Mouse (Mus musculus) stomach, postnatal 0 days (tissue): ENCODE data around the gene Tab2. TPM values are rescaled to one million over a fixed set of nuclear protein-coding genes. Genes with fewer than 3 reads are reported as not detected.

Experiments
- ATAC-seq: fragments of 200-750 bp; cut with Nextera tagmentation; 2 replicates; pipeline ENCODE4 v1.8.0; 2017; ENCODE audit not compliant: low FRiP score, low TSS enrichment
- DNase-seq: peaks from one replicate; pipeline ENCODE4 v3.0.0-alpha.2; 2016; ENCODE audit warnings: low spot score
- H3K27ac ChIP-seq: fragments of 300-500 bp; sonication (generic); replicated peaks from 2 replicates; pipeline ENCODE4 v1.5.1; 2014; ENCODE audit warnings: mild to moderate bottlenecking, control low read depth
- H3K27me3 ChIP-seq: fragments of 300-500 bp; sonication (generic); 2 replicates; pipeline ENCODE4 v1.6.1; 2014; ENCODE audit warnings: low read length; ENCODE audit not compliant: control insufficient read depth, insufficient read depth
- H3K36me3 ChIP-seq: fragments of 300-500 bp; sonication (generic); 2 replicates; pipeline ENCODE4 v1.6.1; 2014; ENCODE audit warnings: low read length, mixed read lengths; ENCODE audit not compliant: control insufficient read depth, insufficient read depth
- H3K4me1 ChIP-seq: fragments of 300-500 bp; sonication (generic); replicated peaks from 2 replicates; pipeline ENCODE4 v1.6.1; 2014; ENCODE audit warnings: antibody characterized with exemption; ENCODE audit not compliant: control insufficient read depth, insufficient read depth
- H3K4me2 ChIP-seq: fragments of 300-500 bp; sonication (generic); replicated peaks from 2 replicates; pipeline ENCODE4 v1.6.1; 2014; ENCODE audit warnings: low read depth, mild to moderate bottlenecking, control low read depth, moderate library complexity
- H3K4me3 ChIP-seq: fragments of 300-500 bp; sonication (generic); 2 replicates; pipeline ENCODE4 v1.5.1; 2014; ENCODE audit warnings: low read depth, low read length, control low read depth
- H3K9ac ChIP-seq: fragments of 300-500 bp; sonication (generic); 2 replicates; pipeline ENCODE4 v1.6.1; 2014; ENCODE audit warnings: mild to moderate bottlenecking, low read length, control low read depth, mixed read lengths
- H3K9me3 ChIP-seq: fragments of 300-500 bp; sonication (generic); 2 replicates; pipeline ENCODE4 v1.6.1; 2016; ENCODE audit warnings: low read length; ENCODE audit not compliant: control insufficient read depth
- CTCF ChIP-seq: IDR thresholded peaks from 2 replicates; pipeline ENCODE4 v1.5.1; 2016; ENCODE audit warnings: antibody characterized with exemption, low read depth, mild to moderate bottlenecking, moderate library complexity
- EP300 ChIP-seq: optimal IDR thresholded peaks from 2 replicates; pipeline ENCODE3; 2016; ENCODE audit warnings: antibody characterized with exemption
- WGBS: fragments of 180-500 bp; shearing (Covaris S2); extraction: QIAGEN DNeasy Blood & Tissue Kit; methylation state at CpG from one replicate; pipeline ENCODE4 v1.1.7; 2014; 5-methylcytosine and 5-hydroxymethylcytosine counted together
- polyA plus RNA-seq: library from polyadenylated mRNA; unstranded; fragments of >200 nt; fragmentation: Nextera tagmentation; extraction: Ambion mirVana; gene quantifications from 2 replicates; pipeline ENCODE4 v1.2.1, GENCODE M21; 2015

Tab2 gene
- polyA plus RNA-seq: 10.1 and 11.0 TPM in 2 replicates

DNA sequence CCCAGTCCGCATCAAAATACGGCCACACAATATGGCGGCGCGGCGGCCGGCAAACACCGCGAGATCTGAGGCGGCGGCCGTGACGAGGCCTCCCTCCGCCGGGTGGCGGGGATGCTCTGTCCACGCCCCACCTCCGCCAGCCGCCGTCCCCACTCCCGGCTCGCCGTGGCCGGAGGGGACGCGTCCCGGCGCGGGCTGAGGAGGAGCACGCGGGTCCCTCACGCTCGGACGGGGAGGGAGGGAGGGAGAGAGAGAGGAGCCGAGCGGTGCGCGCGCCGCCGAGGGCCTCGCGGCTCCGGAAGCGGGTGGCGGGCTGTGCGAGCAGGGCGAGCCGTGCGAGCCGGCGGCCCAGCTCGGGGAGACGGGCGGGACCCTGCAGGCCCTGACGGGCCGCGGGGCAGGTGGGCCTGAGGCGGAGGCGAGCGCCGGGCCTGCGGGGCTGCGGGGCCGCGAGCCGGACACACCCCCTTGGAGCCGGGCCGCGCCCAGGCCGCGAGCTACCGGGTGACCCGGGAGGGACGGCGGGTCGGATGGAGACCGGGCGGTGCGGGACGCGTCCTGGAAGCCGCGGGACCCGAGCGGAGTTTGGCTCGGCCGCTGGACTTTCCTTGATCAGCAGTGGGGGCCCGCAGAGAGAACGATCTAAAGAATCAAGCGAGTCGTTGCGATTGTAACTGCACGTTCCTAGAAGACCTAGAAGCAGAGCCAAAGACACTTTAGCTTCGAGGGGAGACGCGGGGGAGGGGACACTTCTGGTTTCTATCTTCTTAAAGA, at the start of gene Tab2:
TSS of gene Tab2 (minus strand) at position 3 of the 774 bp plus-strand sequence.
- no peaks in the 10 kb centered on the region for H3K9me3 ChIP-seq
- under 1% methylated on average over 80 of the region's 97 CpGs for WGBS
- no peaks in the 10 kb centered on the region; the same call in 1 of the 2 replicates for H3K4me1 ChIP-seq
- ATAC-seq (peak; percentile 97), DNase-seq (peak; percentile 94)
- H3K4me3 ChIP-seq: peak within 1 kb of the TSS; percentile 91
- H3K27me3 ChIP-seq: no peaks in the 10 kb centered on the region
- H3K36me3 ChIP-seq: no peaks in the 10 kb centered on the region
- H3K4me2 ChIP-seq: peak within 1 kb of the TSS; percentile 84
- peak within 1 kb of the TSS; percentile 98 for H3K9ac ChIP-seq
- peak within 1 kb of the TSS; percentile 99 for H3K27ac ChIP-seq
- no peak for TF ChIP-seq EP300
- peak; percentile 39 for TF ChIP-seq CTCF

DNA sequence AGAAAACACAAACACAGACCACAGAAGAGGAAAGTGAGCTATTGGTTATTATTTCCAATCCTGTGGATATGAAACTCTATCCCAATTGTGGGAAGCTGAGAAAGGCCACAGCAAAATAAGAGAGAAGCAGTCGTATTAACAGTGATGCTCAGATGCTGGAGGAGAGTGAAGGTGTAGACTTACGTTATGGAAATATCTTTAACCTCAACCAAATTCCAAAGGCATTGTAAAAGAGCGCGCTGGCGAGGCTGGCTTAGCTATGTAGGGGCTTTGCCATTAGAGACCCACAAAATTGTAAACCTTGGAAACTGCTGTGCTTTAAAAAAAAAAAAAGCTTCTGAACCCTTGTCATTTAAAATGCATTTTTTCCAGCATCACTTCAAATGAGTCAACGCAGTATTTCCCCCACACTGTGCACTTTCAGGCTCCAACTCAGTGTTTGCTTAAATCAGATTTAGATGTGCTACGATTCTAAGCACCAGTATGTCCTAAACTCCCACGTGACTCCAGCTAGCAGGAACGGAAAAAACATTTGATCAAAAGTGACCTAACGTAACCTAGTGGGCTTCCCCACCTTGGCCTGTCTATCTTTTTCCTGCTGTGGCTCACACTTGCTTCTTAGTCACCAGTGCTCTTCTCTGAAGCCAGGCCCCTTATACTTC, 36.4 kb upstream of the Tab2 start:
- Histone ChIP-seq H3K4me2 (no peak overlapping the region), H3K36me3 (no peaks in the 10 kb centered on the region), H3K9ac (no peak overlapping the region), H3K27ac (no peak overlapping the region), H3K4me3 (no peak overlapping the region), H3K27me3 (no peaks in the 10 kb centered on the region), H3K4me1 (no peaks in the 10 kb centered on the region), H3K9me3 (no peaks in the 10 kb centered on the region)
- no peak for TF ChIP-seq EP300
- TF ChIP-seq CTCF: no peak
- no peak for ATAC-seq
- no peak for DNase-seq
- WGBS: 66% methylated on average over 10 of the region's 10 CpGs

- no peak overlapping the region for H3K4me3 ChIP-seq
- 49% methylated on average over 5 of the region's 5 CpGs for WGBS
Observed at GRCm38 (mm10) chr10:7991596-7991995, 35.6 kb upstream of the Tab2 start.

GRCm38 (mm10) chr10:7987521-7987920, 31.5 kb upstream of the Tab2 start:
- Histone ChIP-seq H3K4me3 (no peak overlapping the region), H3K27me3 (no peaks in the 10 kb centered on the region), H3K36me3 (no peaks in the 10 kb centered on the region), H3K9me3 (no peaks in the 10 kb centered on the region), H3K4me2 (no peak overlapping the region), H3K9ac (no peak overlapping the region), H3K4me1 (no peaks in the 10 kb centered on the region), H3K27ac (no peak overlapping the region)
- ATAC-seq (no peak), DNase-seq (no peak)
- WGBS: 82% methylated on average over 8 of the region's 8 CpGs
- no peak for TF ChIP-seq EP300
- no peak for TF ChIP-seq CTCF

More at GRCm38 (mm10) chr10:7991596-7991995, 35.6 kb upstream of the Tab2 start:
- TF ChIP-seq EP300 (no peak), CTCF (no peak)
- Histone ChIP-seq H3K9me3 (no peaks in the 10 kb centered on the region), H3K36me3 (no peaks in the 10 kb centered on the region), H3K9ac (no peak overlapping the region), H3K4me2 (no peak overlapping the region), H3K4me1 (no peaks in the 10 kb centered on the region), H3K27ac (no peak overlapping the region), H3K27me3 (no peaks in the 10 kb centered on the region)
- ATAC-seq: no peak
- DNase-seq: no peak

DNA sequence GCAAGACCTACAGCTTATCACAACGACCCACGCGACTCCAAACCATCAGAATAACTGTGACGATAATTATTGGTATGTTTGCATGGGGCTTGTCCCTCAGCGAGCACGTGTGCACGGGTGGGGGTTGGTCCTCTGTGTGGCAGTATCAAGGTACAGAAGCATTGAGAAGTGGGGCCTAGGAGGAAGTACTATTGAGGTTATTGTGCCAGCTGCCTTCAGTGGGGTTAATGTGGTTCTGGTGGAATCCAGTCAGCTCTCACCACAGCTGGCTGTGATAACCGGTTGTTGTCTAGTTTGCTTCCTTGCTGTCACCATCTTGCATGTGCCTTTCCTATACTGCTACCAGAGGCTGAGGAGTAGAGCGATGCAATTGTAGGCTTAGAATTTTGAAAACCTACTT, 20.4 kb upstream of the Tab2 start:
- TF ChIP-seq CTCF: no peak
- TF ChIP-seq EP300: no peak
- H3K27ac ChIP-seq: no peak overlapping the region
- no peak overlapping the region for H3K9ac ChIP-seq
- DNase-seq (no peak), ATAC-seq (no peak)
- H3K9me3 ChIP-seq: no peaks in the 10 kb centered on the region
- WGBS: 92% methylated on average over 9 of the region's 9 CpGs
- H3K4me1 ChIP-seq: no peaks in the 10 kb centered on the region
- no peaks in the 10 kb centered on the region for H3K27me3 ChIP-seq
- H3K36me3 ChIP-seq: no peaks in the 10 kb centered on the region
- no peak overlapping the region for H3K4me3 ChIP-seq
- no peak overlapping the region for H3K4me2 ChIP-seq

DNA sequence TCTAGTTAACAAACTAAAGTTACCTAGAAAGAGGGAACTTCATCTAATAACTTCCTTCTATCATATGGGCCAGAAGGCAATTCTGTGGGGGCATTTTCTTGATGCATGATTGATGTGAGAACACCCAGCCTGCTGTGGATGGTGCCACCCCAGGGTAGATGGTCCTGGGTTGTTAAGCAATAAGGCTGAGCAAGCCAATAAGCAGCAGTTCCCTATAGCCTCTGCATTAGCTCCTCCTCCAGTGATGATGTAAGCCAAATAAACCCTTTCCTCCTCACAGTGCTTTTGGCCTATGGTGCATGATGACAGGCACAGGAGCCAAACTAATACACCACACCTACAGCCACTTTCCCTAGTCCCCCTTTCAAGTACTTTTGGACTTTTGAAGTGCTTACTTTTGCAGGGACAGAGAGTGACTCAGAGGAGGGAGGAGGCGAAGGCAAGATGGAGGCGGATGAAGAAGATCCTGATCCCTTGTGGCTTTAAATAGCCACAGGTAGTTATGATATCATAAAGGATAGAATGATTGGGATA, 12.8 kb upstream of the Tab2 start:
- no peak overlapping the region for H3K9ac ChIP-seq
- no peaks in the 10 kb centered on the region for H3K36me3 ChIP-seq
- no peaks in the 10 kb centered on the region for H3K4me1 ChIP-seq
- no peak overlapping the region for H3K4me2 ChIP-seq
- H3K27ac ChIP-seq: no peak overlapping the region
- no peak for DNase-seq
- WGBS: 91% methylated on average over 2 of the region's 2 CpGs
- H3K9me3 ChIP-seq: no peaks in the 10 kb centered on the region
- ATAC-seq: no peak
- H3K27me3 ChIP-seq: no peaks in the 10 kb centered on the region
- no peak overlapping the region for H3K4me3 ChIP-seq
- no peak for TF ChIP-seq EP300
- no peak for TF ChIP-seq CTCF
